Mouse (Mus musculus) liver, postnatal 0 days (tissue): ENCODE results near the gene Ppfibp1.

Experiments
- CTCF ChIP-seq: sonication (generic); IDR thresholded peaks from 2 replicates; pipeline ENCODE4 v1.5.1; 2016; ENCODE audit warnings: antibody characterized with exemption, low read depth
- EP300 ChIP-seq: IDR thresholded peaks from 2 replicates; pipeline ENCODE4 v1.6.1; 2016; ENCODE audit warnings: antibody characterized with exemption, low read depth, mild to moderate bottlenecking

DNA sequence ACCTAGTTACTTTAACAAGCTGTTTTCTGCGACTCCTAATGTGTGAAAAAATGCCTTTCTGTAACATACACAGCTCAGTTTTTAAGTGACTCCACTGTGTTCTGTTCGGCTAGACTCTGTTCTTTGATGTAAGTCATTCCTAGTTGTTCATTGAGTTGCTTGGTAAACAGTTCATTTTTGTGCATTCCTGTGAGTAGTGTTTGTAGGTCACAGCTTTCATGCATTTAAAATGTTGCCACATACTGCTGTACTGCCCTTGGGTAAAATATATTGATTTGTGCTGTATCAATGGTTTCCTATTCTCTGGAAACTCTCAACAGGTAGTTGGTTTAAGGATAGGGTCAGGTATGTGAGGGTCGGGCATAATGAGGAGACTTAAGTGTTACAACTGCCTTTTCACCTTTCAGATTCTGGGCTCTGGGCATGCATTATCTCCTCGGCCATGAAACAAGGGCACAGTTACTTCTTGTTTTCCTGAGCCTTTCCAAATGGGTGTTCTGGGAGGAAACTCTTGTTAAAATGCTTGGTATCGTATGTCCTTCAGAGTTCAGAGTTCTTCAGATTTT, 38.2 kb downstream of the Ppfibp1 start:
- TF ChIP-seq CTCF, result no peak
- TF ChIP-seq EP300, result no peak
